Mouse (Mus musculus): ENCODE data around the gene Kitl. TPM values are rescaled to one million over a fixed set of nuclear protein-coding genes. Genes with fewer than 3 reads are reported as not detected.

The Kitl gene
- total RNA-seq (2014; rRNA removed) (59.6 and 86.6 TPM in 2 replicates), polyA plus RNA-seq (2015; fragmentation: Nextera tagmentation; extraction: Ambion mirVana) (51.9 and 52.8 TPM in 2 replicates)

DNA sequence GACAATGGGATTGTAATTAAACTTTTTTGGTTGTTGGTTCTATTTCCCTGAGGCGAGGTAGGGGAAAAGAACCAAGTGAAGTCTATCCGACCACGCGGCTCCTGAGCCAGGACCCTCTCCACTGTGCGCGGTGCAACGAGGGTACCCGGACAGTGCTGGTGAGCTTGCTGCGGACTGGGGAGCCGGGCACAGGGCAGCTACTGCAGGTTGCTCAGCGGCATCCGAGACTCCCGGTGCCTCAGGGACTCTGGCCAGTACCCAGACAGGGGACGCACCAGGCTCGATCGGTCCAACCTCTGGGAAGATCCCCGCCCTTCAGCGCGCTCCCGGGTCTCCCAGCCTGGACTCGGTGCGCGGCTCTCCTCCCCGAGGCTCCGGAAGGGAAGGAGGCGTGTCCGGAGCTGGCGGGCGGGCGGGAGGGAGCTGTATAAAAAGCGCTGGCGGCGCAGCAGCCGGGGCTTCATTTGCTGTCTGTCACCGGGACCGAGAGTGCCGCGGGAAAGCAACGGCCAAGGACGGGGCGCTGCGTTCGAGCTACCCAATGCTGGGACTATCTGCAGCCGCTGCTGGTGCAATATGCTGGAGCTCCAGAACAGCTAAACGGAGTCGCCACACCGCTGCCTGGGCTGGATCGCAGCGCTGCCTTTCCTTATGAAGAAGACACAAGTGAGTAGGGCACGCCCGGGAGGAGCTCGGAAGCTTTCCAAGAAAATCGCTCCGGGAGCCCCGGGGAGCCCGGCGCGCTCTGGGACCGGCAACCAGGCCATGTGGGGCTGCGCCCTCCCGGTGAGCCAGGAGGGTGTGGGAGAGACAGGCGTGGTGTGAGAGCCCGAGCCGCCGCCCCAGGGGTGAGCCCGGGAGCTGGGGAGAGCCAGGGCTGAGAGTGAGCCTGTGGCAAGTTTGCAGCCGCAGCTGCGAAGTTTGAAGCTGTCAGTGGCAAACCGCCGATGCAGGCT is at the start of gene Kitl:
Gene Kitl, plus strand, starts transcription at position 261 of the 956 bp plus-strand sequence.
- H3K27ac ChIP-seq, result peak within 1 kb of the TSS; percentile 71
- H3K9ac ChIP-seq (replicated peaks; ENCODE audit: low read length), result peak within 1 kb of the TSS; percentile 54
- ATAC-seq (peak; percentile 90), DNase-seq (ENCODE audit: low spot score) (peak; percentile 79)
- WGBS, result under 1% methylated on average over 69 of the region's 70 CpGs
- H3K4me3 ChIP-seq (ENCODE audit: low read length), result peak within 1 kb of the TSS; percentile 89
- H3K4me2 ChIP-seq (ENCODE audit: low read depth, low read length), result peak within 1 kb of the TSS; percentile 97
- H3K4me1 ChIP-seq (ENCODE audit: insufficient read depth, low read length), result no peaks in the 10 kb centered on the region
- H3K9me3 ChIP-seq (ENCODE audit: low read length), result no peaks in the 10 kb centered on the region
- TF ChIP-seq CTCF (IDR thresholded peaks at IDR 0.05; ENCODE audit: low read depth), result no peak
- H3K27me3 ChIP-seq (ENCODE audit: insufficient read depth, low read length), result 0 out of 2 replicates have a peak, but pooled peaks cover 3% of the 10 kb centered on the region
- no peaks in the 10 kb centered on the region for H3K36me3 ChIP-seq (ENCODE audit: insufficient read depth, low read length)

DNA sequence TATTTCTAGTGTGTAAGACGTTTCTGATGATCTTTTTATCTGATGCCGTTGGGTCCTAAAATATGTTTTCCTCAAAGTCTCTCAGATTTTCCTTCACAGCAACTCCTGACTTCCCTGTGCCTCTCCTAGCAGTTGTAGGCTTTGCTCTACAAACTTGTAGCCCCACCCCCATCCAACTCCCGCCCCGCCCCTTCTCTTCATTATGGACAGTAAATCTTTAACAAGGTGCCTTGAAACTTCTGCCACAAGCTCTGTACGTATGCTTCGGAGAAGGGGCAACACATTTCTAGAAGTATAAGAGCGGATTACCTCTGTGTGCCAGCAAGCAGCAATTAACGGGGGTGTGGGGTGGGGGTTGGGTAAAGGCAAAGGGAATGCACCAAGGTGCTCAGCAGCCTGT is 42.6 kb upstream of the Kitl start:
- Histone ChIP-seq H3K9ac (replicated peaks; ENCODE audit: low read length) (no peak overlapping the region), H3K9me3 (ENCODE audit: low read length) (no peaks in the 10 kb centered on the region), H3K27ac (no peak overlapping the region), H3K4me1 (ENCODE audit: insufficient read depth, low read length) (no peaks in the 10 kb centered on the region), H3K36me3 (ENCODE audit: insufficient read depth, low read length) (no peaks in the 10 kb centered on the region), H3K4me2 (ENCODE audit: low read depth, low read length) (no peak overlapping the region), H3K27me3 (ENCODE audit: insufficient read depth, low read length) (no peaks in the 10 kb centered on the region), H3K4me3 (ENCODE audit: low read length) (no peak overlapping the region)
- WGBS, result 80% methylated on average over 8 of the region's 8 CpGs
- DNase-seq (ENCODE audit: low spot score) (no peak), ATAC-seq (no peak)
- TF ChIP-seq CTCF (IDR thresholded peaks at IDR 0.05; ENCODE audit: low read depth), result no peak

DNA sequence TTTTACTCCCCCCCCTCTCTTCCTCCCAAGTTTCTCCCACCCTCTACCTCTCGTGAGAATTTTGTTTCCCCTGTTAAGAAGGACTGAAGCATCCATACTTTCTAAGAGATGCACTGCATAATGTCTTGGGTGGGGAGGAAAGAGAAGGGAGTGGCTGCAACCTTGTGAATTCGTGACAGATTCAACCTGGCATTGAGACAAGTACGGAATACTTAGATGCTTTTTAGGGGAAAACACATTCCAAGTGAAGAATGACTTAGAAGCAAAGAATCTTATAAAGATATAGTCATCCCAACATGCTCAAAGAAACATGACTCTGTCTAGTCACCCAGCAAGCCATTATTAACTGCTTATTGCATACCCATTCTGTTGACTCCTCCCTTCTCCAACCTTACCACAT is 35.3 kb upstream of the Kitl start:
- no peak overlapping the region for H3K4me2 ChIP-seq (ENCODE audit: low read depth, low read length)
- H3K27ac ChIP-seq, result no peak overlapping the region
- WGBS, result 85% methylated on average over 3 of the region's 3 CpGs
- no peak for ATAC-seq
- H3K27me3 ChIP-seq (ENCODE audit: insufficient read depth, low read length), result no peaks in the 10 kb centered on the region
- no peak for TF ChIP-seq CTCF (IDR thresholded peaks at IDR 0.05; ENCODE audit: low read depth)
- H3K4me1 ChIP-seq (ENCODE audit: insufficient read depth, low read length), result no peaks in the 10 kb centered on the region
- H3K4me3 ChIP-seq (ENCODE audit: low read length), result no peak overlapping the region
- no peak for DNase-seq (ENCODE audit: low spot score)
- no peaks in the 10 kb centered on the region for H3K36me3 ChIP-seq (ENCODE audit: insufficient read depth, low read length)
- no peaks in the 10 kb centered on the region for H3K9me3 ChIP-seq (ENCODE audit: low read length)
- H3K9ac ChIP-seq (replicated peaks; ENCODE audit: low read length), result no peak overlapping the region

DNA sequence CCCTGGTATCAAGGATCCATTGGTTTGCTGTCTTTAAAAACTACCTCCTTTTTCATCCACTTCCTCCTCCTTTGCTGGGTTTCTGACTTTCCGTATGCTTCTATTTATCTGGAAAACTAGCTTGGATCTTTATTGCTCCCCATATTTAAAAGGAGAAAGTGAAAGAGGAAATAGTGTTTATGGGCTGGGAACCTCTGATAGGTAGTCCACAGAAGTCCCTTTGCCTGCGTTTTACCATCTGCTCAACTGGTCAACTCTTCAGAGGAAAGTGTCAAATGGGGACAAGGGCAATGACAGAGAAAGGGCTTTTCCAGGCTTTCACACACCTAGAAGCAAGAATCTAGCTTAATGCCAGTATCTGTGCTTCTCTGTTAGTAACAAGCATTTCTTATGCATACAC is 34.5 kb upstream of the Kitl start:
- H3K27ac ChIP-seq, result no peak overlapping the region
- no peak overlapping the region for H3K4me2 ChIP-seq (ENCODE audit: low read depth, low read length)
- H3K9me3 ChIP-seq (ENCODE audit: low read length), result no peaks in the 10 kb centered on the region
- ATAC-seq (no peak), DNase-seq (ENCODE audit: low spot score) (no peak)
- H3K27me3 ChIP-seq (ENCODE audit: insufficient read depth, low read length), result no peaks in the 10 kb centered on the region
- H3K9ac ChIP-seq (replicated peaks; ENCODE audit: low read length), result no peak overlapping the region
- no peak overlapping the region for H3K4me3 ChIP-seq (ENCODE audit: low read length)
- H3K36me3 ChIP-seq (ENCODE audit: insufficient read depth, low read length), result no peaks in the 10 kb centered on the region
- TF ChIP-seq CTCF (IDR thresholded peaks at IDR 0.05; ENCODE audit: low read depth), result no peak
- H3K4me1 ChIP-seq (ENCODE audit: insufficient read depth, low read length), result no peaks in the 10 kb centered on the region
- 91% methylated on average over 2 of the region's 2 CpGs for WGBS

GRCm38 (mm10) chr10:99981887-99982286 is 33.5 kb upstream of the Kitl start:
- DNase-seq (ENCODE audit: low spot score) (no peak), ATAC-seq (no peak)
- Histone ChIP-seq H3K9me3 (ENCODE audit: low read length) (no peaks in the 10 kb centered on the region), H3K9ac (replicated peaks; ENCODE audit: low read length) (no peak overlapping the region), H3K36me3 (ENCODE audit: insufficient read depth, low read length) (no peaks in the 10 kb centered on the region), H3K4me2 (ENCODE audit: low read depth, low read length) (no peak overlapping the region), H3K4me1 (ENCODE audit: insufficient read depth, low read length) (no peaks in the 10 kb centered on the region), H3K4me3 (ENCODE audit: low read length) (no peak overlapping the region), H3K27me3 (ENCODE audit: insufficient read depth, low read length) (no peaks in the 10 kb centered on the region), H3K27ac (no peak overlapping the region)
- TF ChIP-seq CTCF (IDR thresholded peaks at IDR 0.05; ENCODE audit: low read depth), result no peak
- WGBS, result 94% methylated on average over 5 of the region's 5 CpGs

- H3K27ac ChIP-seq, result no peak overlapping the region
- H3K27me3 ChIP-seq (ENCODE audit: insufficient read depth, low read length), result no peaks in the 10 kb centered on the region
- H3K4me2 ChIP-seq (ENCODE audit: low read depth, low read length), result peak overlapping the region; percentile 30; the same call in 1 of the 2 replicates
- DNase-seq (ENCODE audit: low spot score) (no peak), ATAC-seq (no peak)
- TF ChIP-seq CTCF (IDR thresholded peaks at IDR 0.05; ENCODE audit: low read depth), result no peak
- no peak overlapping the region for H3K4me3 ChIP-seq (ENCODE audit: low read length)
- no peak overlapping the region for H3K9ac ChIP-seq (replicated peaks; ENCODE audit: low read length)
- WGBS, result 71% methylated on average over 8 of the region's 8 CpGs
- H3K4me1 ChIP-seq (ENCODE audit: insufficient read depth, low read length), result no peaks in the 10 kb centered on the region
- H3K36me3 ChIP-seq (ENCODE audit: insufficient read depth, low read length), result no peaks in the 10 kb centered on the region
- no peaks in the 10 kb centered on the region for H3K9me3 ChIP-seq (ENCODE audit: low read length)
Measured at GRCm38 (mm10) chr10:99986745-99987144, 28.7 kb upstream of the Kitl start.

DNA sequence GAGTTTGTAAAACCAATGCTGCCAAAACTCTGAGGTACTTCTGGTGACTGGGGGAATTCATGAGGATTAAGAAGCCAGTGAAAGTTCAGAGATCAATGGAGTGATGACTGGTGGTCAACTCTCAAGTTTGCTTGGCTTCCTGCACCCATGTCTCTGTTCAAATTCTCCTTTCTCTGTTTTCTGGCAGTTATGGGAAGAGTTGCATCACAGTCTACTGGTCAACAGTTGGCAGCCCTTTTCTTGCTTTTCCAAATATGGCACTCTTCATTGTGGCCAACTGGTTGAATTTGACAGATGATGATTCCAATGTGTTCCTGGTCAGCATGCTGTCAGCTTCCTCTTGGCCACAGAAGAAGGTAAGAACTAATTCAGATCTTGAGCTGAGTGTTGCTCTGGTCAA is 25.7 kb upstream of the Kitl start:
- no peak for DNase-seq (ENCODE audit: low spot score)
- H3K9me3 ChIP-seq (ENCODE audit: low read length), result no peaks in the 10 kb centered on the region
- no peaks in the 10 kb centered on the region for H3K36me3 ChIP-seq (ENCODE audit: insufficient read depth, low read length)
- H3K27ac ChIP-seq, result no peak overlapping the region
- no peaks in the 10 kb centered on the region for H3K27me3 ChIP-seq (ENCODE audit: insufficient read depth, low read length)
- H3K4me1 ChIP-seq (ENCODE audit: insufficient read depth, low read length), result no peaks in the 10 kb centered on the region
- no peak overlapping the region for H3K4me3 ChIP-seq (ENCODE audit: low read length)
- no peak overlapping the region for H3K4me2 ChIP-seq (ENCODE audit: low read depth, low read length)
- no peak for ATAC-seq
- H3K9ac ChIP-seq (replicated peaks; ENCODE audit: low read length), result no peak overlapping the region
- no peak for TF ChIP-seq CTCF (IDR thresholded peaks at IDR 0.05; ENCODE audit: low read depth)
